In the genomic region with DNA sequence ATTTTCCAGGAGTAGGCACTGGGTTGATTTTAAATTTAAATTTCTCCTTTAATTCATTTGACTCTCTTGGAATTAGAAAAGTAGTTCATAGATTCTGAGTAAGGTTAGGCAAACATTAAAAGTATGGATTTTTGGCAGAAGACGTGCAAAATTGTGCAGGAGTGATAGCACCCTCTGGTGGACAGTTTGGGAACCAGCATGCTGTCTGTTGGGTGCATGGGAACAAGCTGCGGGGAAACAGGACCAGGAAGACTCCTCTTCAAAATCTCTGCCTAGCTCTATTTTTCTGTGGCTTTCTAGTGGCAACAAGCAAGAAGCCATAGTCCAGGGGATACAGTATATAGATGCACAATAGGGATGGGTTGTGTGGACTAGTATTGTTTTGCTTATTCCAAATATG, we compare ENCODE assay signal across 8 mouse cellular contexts. TPM values are rescaled to one million over a fixed set of nuclear protein-coding genes. Genes with fewer than 3 reads are reported as not detected.
A peak's percentile ranks its signal among the peaks of the same experiment; 100 is the strongest.
DNase-seq lines count a peak whose midpoint lies in the region; ATAC-seq lines count a peak whose summit lies in the region.

No protein-coding gene starts in this region.

- peak; percentile 73 to 86 for DNase-seq in heart, adult 18-20 months
- DNase-seq in NIH3T3 (ENCODE audit: low read depth) = peak; percentile 95
- DNase-seq in cerebellum, postnatal 14 days = peak; percentile 84 to 86
- peak; percentile 47 to 64 for DNase-seq in gastrocnemius, postnatal 4 days (ENCODE audit: low spot score in 2 of 2)
- DNase-seq in layer of hippocampus, postnatal 25 days (ENCODE audit: extremely low spot score in 1 of 2, low spot score in 1 of 2) = peak; percentile 46 to 75
- peak; percentile 85 for DNase-seq in splenic B cell, adult 2 months (ENCODE audit: low read depth, low spot score)

- no peak overlapping the region for H3K4me2 ChIP-seq in heart, embryonic 11.5 days

- WGBS in heart, embryonic 11.5 days (ENCODE audit: insufficient replicate concordance) = 23% methylated on average over 2 of the region's 2 CpGs

- ATAC-seq in heart, embryonic 11.5 days (replicated peaks; ENCODE audit: insufficient number of reproducible peaks, low FRiP score, low TSS enrichment) = no peak
- peak; percentile 60 for ATAC-seq in monocyte, adult 5-6 weeks (replicated peaks; ENCODE audit: insufficient number of reproducible peaks, low FRiP score, low TSS enrichment, poor library complexity, severe bottlenecking)

- H3K27me3 ChIP-seq in heart, embryonic 11.5 days (ENCODE audit: control insufficient read depth, insufficient read depth, low read length) = no peaks in the 10 kb centered on the region
- no peaks in the 10 kb centered on the region for H3K27me3 ChIP-seq in splenic B cell, adult 2 months (ENCODE audit: control insufficient read depth, insufficient read depth, low read length, poor library complexity, severe bottlenecking)

- no peaks in the 10 kb centered on the region for H3K36me3 ChIP-seq in heart, embryonic 11.5 days (ENCODE audit: control insufficient read depth, insufficient read depth, low read length)
- no peaks in the 10 kb centered on the region for H3K36me3 ChIP-seq in splenic B cell, adult 2 months (ENCODE audit: control insufficient read depth, insufficient read depth, low read length, poor library complexity, severe bottlenecking)

- H3K4me1 ChIP-seq in heart, embryonic 11.5 days (ENCODE audit: control insufficient read depth, insufficient read depth, low read length) = peaks cover 16% of the 10 kb centered on the region

- H3K27ac ChIP-seq in heart, embryonic 11.5 days (ENCODE audit: low read depth, low read length) = no peak overlapping the region

- H3K4me3 ChIP-seq in heart, embryonic 11.5 days (ENCODE audit: low read depth, low read length) = no peak overlapping the region

- H3K9me3 ChIP-seq in heart, embryonic 11.5 days (replicated peaks; ENCODE audit: control insufficient read depth, low read length) = no peaks in the 10 kb centered on the region

- H3K9ac ChIP-seq in heart, embryonic 11.5 days (ENCODE audit: low read depth, low read length) = no peak overlapping the region

RNA-seq across cellular contexts. Expression of gene Gm20503, which starts 3.3 kb away (rescaled TPM):
- total RNA-seq in heart, adult 18-20 months (2021) = 1 to 10 TPM; 4.2 to 4.4 TPM
- 7.2 and 9.2 TPM in 2 replicates for polyA plus RNA-seq in heart, embryonic 11.5 days (2014; fragmentation: Nextera tagmentation; extraction: Ambion mirVana)
- 1 to 10 TPM in 1 of 2 experiments, not detected in 1; 5.3 TPM for total RNA-seq in gastrocnemius, postnatal 4 days (2021)
- total RNA-seq in layer of hippocampus, postnatal 25 days (2021) = 1 to 10 TPM in 1 of 2 experiments, under 1 TPM in 1; 0.66 to 5.9 TPM
- total RNA-seq in monocyte, adult 5-6 weeks (2017) = not detected in 3 replicates

RNA-seq across cellular contexts. Expression of gene Dnajc25, which starts 4.8 kb away (rescaled TPM):
- 10 to 100 TPM; 19.8 to 22.3 TPM for total RNA-seq in heart, adult 18-20 months (2021)
- polyA plus RNA-seq in heart, embryonic 11.5 days (2014; fragmentation: Nextera tagmentation; extraction: Ambion mirVana) = 5.9 and 10.6 TPM in 2 replicates
- total RNA-seq in gastrocnemius, postnatal 4 days (2021) = 10 to 100 TPM; 15.8 to 17.4 TPM
- 1 to 10 TPM; 5.5 to 5.8 TPM for total RNA-seq in layer of hippocampus, postnatal 25 days (2021)
- 10.7 to 15.7 TPM (median 15.3 TPM) in 3 replicates for total RNA-seq in monocyte, adult 5-6 weeks (2017)

RNA-seq across cellular contexts. Expression of gene Ptgr1, which starts 12.8 kb away (rescaled TPM):
- total RNA-seq in heart, adult 18-20 months (2021) = 1 to 10 TPM; 3.0 to 3.7 TPM
- polyA plus RNA-seq in heart, embryonic 11.5 days (2014; fragmentation: Nextera tagmentation; extraction: Ambion mirVana) = 11.3 and 12.6 TPM in 2 replicates
- total RNA-seq in gastrocnemius, postnatal 4 days (2021) = 10 to 100 TPM in 1 of 2 experiments, 1 to 10 TPM in 1; 8.4 to 10.3 TPM
- total RNA-seq in layer of hippocampus, postnatal 25 days (2021) = 1 to 10 TPM; 2.9 to 3.2 TPM
- 1.9 to 2.7 TPM (median 2.3 TPM) in 3 replicates for total RNA-seq in monocyte, adult 5-6 weeks (2017)

RNA-seq across cellular contexts. Expression of gene Gng10, which starts 35.2 kb away (rescaled TPM):
- total RNA-seq in heart, adult 18-20 months (2021) = 10 to 100 TPM; 13.4 to 15.5 TPM
- polyA plus RNA-seq in heart, embryonic 11.5 days (2014; fragmentation: Nextera tagmentation; extraction: Ambion mirVana) = 54.1 and 59.8 TPM in 2 replicates
- total RNA-seq in gastrocnemius, postnatal 4 days (2021) = 10 to 100 TPM; 46.1 to 50.7 TPM
- 100 to 1,000 TPM in 1 of 2 experiments, 10 to 100 TPM in 1; 91.5 to 100 TPM for total RNA-seq in layer of hippocampus, postnatal 25 days (2021)
- total RNA-seq in monocyte, adult 5-6 weeks (2017) = 76.3 to 133 TPM (median 119 TPM) in 3 replicates

RNA-seq across cellular contexts. Expression of gene Zkscan16, which starts 56.3 kb away (rescaled TPM):
- under 1 TPM; 0.15 to 0.39 TPM for total RNA-seq in heart, adult 18-20 months (2021)
- polyA plus RNA-seq in heart, embryonic 11.5 days (2014; fragmentation: Nextera tagmentation; extraction: Ambion mirVana) = 0.20 and 0.49 TPM in 2 replicates
- under 1 TPM; 0.54 to 0.69 TPM for total RNA-seq in gastrocnemius, postnatal 4 days (2021)
- 10 to 100 TPM; 40.8 to 42.0 TPM for total RNA-seq in layer of hippocampus, postnatal 25 days (2021)
- 0.29 TPM in 1 of 3 replicates, not detected in the others for total RNA-seq in monocyte, adult 5-6 weeks (2017)
